Mouse (Mus musculus) MEL (cell line): Measurements from ENCODE around the gene Naa80. TPM values are rescaled to one million over a fixed set of nuclear protein-coding genes. Genes with fewer than 3 reads are reported as not detected.

ENCODE experiments used
- DNase-seq: peaks from one replicate; pipeline ENCODE4 v3.0.0; 2011; ENCODE audit warnings: low read depth, low spot score
- H3K27ac ChIP-seq: 2 replicates; pipeline ENCODE4 v1.5.1; 2012; ENCODE audit warnings: low read depth, mild to moderate bottlenecking, control low read depth, low read length, moderate library complexity; ENCODE audit not compliant: control insufficient read depth
- H3K27me3 ChIP-seq, 2 experiments: fragments of 150-350 bp in 1 of 2; sonication (generic) in 1 of 2; 2 replicates each; pipeline ENCODE4 v1.6.1; 2012; ENCODE audit warnings: low read length in 2 of 2, mild to moderate bottlenecking in 2 of 2, improper control_type of control experiment in 1 of 2, moderate library complexity in 1 of 2; ENCODE audit not compliant: insufficient read depth in 2 of 2, control insufficient read depth in 1 of 2
- H3K36me3 ChIP-seq, 2 experiments: 2 replicates each; pipeline ENCODE4 v1.6.1; 2012 to 2014; ENCODE audit warnings: low read length in 2 of 2, improper control_type of control experiment in 1 of 2, inconsistent platforms in 1 of 2, mild to moderate bottlenecking in 1 of 2; ENCODE audit not compliant: insufficient read depth in 2 of 2, control insufficient read depth in 1 of 2
- H3K4me1 ChIP-seq, 2 experiments: fragments of 150-350 bp in 1 of 2; sonication (generic) in 1 of 2; 2 replicates each; pipeline ENCODE4 v1.6.1; 2012; ENCODE audit warnings: low read length in 2 of 2, improper control_type of control experiment in 1 of 2, mild to moderate bottlenecking in 1 of 2; ENCODE audit not compliant: insufficient read depth in 2 of 2, control insufficient read depth in 1 of 2
- H3K4me3 ChIP-seq, 2 experiments: fragments of 150-350 bp in 1 of 2; sonication (generic) in 1 of 2; 2 replicates each; pipeline ENCODE4 v1.5.1; 2012; ENCODE audit warnings: low read depth in 2 of 2, low read length in 2 of 2, mild to moderate bottlenecking in 2 of 2, moderate library complexity in 2 of 2, control low read depth in 1 of 2, improper control_type of control experiment in 1 of 2; ENCODE audit not compliant: control insufficient read depth in 1 of 2, insufficient read depth in 1 of 2
- H3K79me2 ChIP-seq: 2 replicates; pipeline ENCODE4 v1.6.1; 2012; ENCODE audit warnings: mild to moderate bottlenecking, low read length, moderate library complexity; ENCODE audit not compliant: control insufficient read depth, poor library complexity, insufficient read depth
- H3K9ac ChIP-seq: 2 replicates; pipeline ENCODE4 v1.6.1; 2012; ENCODE audit warnings: low read depth, mild to moderate bottlenecking, control low read depth, low read length, moderate library complexity; ENCODE audit not compliant: control insufficient read depth, poor library complexity, severe bottlenecking
- H3K9me3 ChIP-seq: fragments of 150-350 bp; sonication (generic); replicated peaks from 2 replicates; pipeline ENCODE4 v1.6.1; 2012; ENCODE audit warnings: mild to moderate bottlenecking, low read length, improper control_type of control experiment, moderate library complexity; ENCODE audit not compliant: insufficient read depth
- BHLHE40 ChIP-seq: IDR thresholded peaks from 2 replicates; pipeline ENCODE4 v1.6.1; 2012; ENCODE audit warnings: low read depth, mild to moderate bottlenecking, inconsistent platforms, low read length, improper control_type of control experiment, borderline replicate concordance
- JUND ChIP-seq: IDR thresholded peaks from 2 replicates; pipeline ENCODE4 v1.6.1; 2011; ENCODE audit warnings: low read depth, mild to moderate bottlenecking, improper control_type of control experiment, low read length
- KAT2A ChIP-seq: conservative IDR thresholded peaks from 2 replicates; pipeline ENCODE4 v1.6.1; 2012; ENCODE audit warnings: low read depth, low read length, improper control_type of control experiment, inconsistent platforms
- MAZ ChIP-seq: IDR thresholded peaks from 2 replicates; pipeline ENCODE4 v1.6.1; 2012; ENCODE audit warnings: low read depth, mild to moderate bottlenecking, inconsistent platforms, low read length, improper control_type of control experiment
- MEF2A ChIP-seq: IDR thresholded peaks from 2 replicates; pipeline ENCODE4 v1.6.1; 2014; ENCODE audit warnings: low read depth, mild to moderate bottlenecking, inconsistent platforms, low read length, improper control_type of control experiment; ENCODE audit not compliant: poor library complexity, insufficient replicate concordance, severe bottlenecking; ENCODE audit errors: extremely low read depth
- POLR2A ChIP-seq, 2 experiments: IDR thresholded peaks; 2 replicates each; pipeline ENCODE4 v1.6.1; 2011 to 2012; ENCODE audit warnings: low read length in 2 of 2, mild to moderate bottlenecking in 2 of 2, control low read depth in 1 of 2, improper control_type of control experiment in 1 of 2, low read depth in 1 of 2, moderate library complexity in 1 of 2; ENCODE audit not compliant: control insufficient read depth in 1 of 2, insufficient read depth in 1 of 2, poor library complexity in 1 of 2
- POLR2AphosphoS2 ChIP-seq: IDR thresholded peaks from 2 replicates; pipeline ENCODE4 v1.6.1; 2011; ENCODE audit warnings: low read length, improper control_type of control experiment
- POLR2AphosphoS5 ChIP-seq: IDR thresholded peaks from 2 replicates; pipeline ENCODE4 v1.6.1; 2012; ENCODE audit warnings: low read depth, borderline replicate concordance, mild to moderate bottlenecking, inconsistent platforms, low read length, moderate library complexity, mixed read lengths
- RAD21 ChIP-seq: IDR thresholded peaks from 2 replicates; pipeline ENCODE4 v1.6.1; 2011; ENCODE audit warnings: mild to moderate bottlenecking, low read depth, low read length, improper control_type of control experiment
- TAL1 ChIP-seq: IDR thresholded peaks from 2 replicates; pipeline ENCODE4 v1.6.1; 2012; ENCODE audit warnings: mild to moderate bottlenecking, inconsistent platforms, low read length, moderate library complexity, mixed read lengths
- TCF12 ChIP-seq: IDR thresholded peaks from 2 replicates; pipeline ENCODE4 v1.6.1; 2014; ENCODE audit warnings: low read depth, mild to moderate bottlenecking, inconsistent platforms, low read length, improper control_type of control experiment, moderate library complexity
- polyA plus RNA-seq, 2 experiments: library from polyadenylated mRNA; stranded (reverse) in 1 of 2; unstranded in 1 of 2; fragments of >175 nt in 1 of 2; fragments of >200 nt in 1 of 2; gene quantifications; 2 replicates each; pipeline versions ENCODE4 v1.2.1 to v1.2.4; 2012; ENCODE audit warnings: low replicate concordance in 2 of 2, low read depth in 1 of 2; ENCODE audit not compliant: insufficient read length in 2 of 2, insufficient read depth in 1 of 2, missing spikeins in 1 of 2
- total RNA-seq: library from RNA; depleted of rRNA; stranded (reverse); fragments of 300-350 nt; gene quantifications from 2 replicates; pipeline ENCODE4 v1.2.3, GENCODE M21; 2012

Naa80 gene
- total and polyA plus RNA-seq, 3 experiments: 14.3 to 74.0 TPM; not detected in 1

GRCm38 (mm10) chr9:107593101-107593976 lies 14.7 kb downstream of the Naa80 start:
- Histone ChIP-seq H3K36me3 (peaks cover 5 to 17% of the 10 kb centered on the region in 2 experiments; a peak in 3 of 4 replicates), H3K9me3 (no peaks in the 10 kb centered on the region), H3K9ac (no peak overlapping the region), H3K27me3 (no peaks in the 10 kb centered on the region), H3K4me3 (no peak overlapping the region), H3K4me1 (peaks cover 10 to 19% of the 10 kb centered on the region in 2 experiments; a peak in 3 of 4 replicates), H3K27ac (no peak overlapping the region), H3K79me2 (peaks cover 26% of the 10 kb centered on the region)
- no peak for DNase-seq
- TF ChIP-seq TCF12 (no peak), MEF2A (no peak), POLR2A (IDR thresholded peaks at IDR 0.05; ENCODE audit: control insufficient read depth in 1 of 2, insufficient read depth in 1 of 2, low read depth in 1 of 2, low read length in 2 of 2, poor library complexity in 1 of 2) (no peak), KAT2A (no peak), JUND (no peak), BHLHE40 (no peak), MAZ (no peak), POLR2AphosphoS5 (no peak), RAD21 (no peak)

DNA sequence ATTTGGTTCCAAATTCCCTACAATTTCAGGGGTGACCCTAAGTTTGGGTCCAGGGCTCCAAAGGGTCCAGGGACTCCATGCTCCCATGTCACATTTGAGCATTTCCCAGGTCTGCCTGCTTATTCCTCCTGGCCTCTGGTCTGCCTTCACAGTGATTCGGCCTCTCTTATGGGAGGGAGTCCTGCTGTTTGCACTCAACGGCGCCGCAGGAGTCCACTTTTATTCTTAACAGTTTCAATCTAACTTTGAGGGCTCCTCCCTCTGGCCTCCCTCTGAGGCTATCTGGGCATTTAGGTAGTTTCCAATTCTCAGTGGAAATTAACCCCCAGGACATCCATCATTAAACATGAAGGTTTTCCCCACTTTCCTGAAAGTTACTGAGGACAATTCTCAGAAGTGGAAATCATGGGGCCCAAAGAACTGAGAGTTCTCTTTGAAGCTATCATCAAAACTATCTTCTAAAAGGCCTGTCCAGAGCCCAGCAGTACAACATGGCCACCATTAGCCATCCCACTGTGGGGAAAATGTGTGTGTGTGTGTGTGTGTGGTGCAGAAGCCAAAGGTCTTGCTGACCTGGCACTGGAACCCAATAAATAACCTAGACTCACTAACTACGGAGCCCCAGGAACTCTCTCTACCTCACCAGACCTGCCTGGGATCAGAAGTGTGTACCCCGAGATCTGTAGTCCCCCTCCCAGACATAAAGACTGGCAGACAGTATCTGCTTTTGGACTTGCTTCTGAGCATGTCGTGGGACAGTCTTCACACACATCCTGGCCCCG lies 15.8 kb downstream of the Naa80 start:
- no peaks in the 10 kb centered on the region for H3K9me3 ChIP-seq
- H3K27ac ChIP-seq: no peak overlapping the region
- TF ChIP-seq POLR2AphosphoS2 (no peak), TAL1 (no peak), KAT2A (no peak), POLR2A (IDR thresholded peaks at IDR 0.05; ENCODE audit: control insufficient read depth in 1 of 2, insufficient read depth in 1 of 2, low read depth in 1 of 2, low read length in 2 of 2, poor library complexity in 1 of 2) (peak in 1 of 2 experiments; percentile 32; a peak in 1 of 4 replicates)
- no peak overlapping the region for H3K4me3 ChIP-seq
- no peak overlapping the region for H3K9ac ChIP-seq
- peaks cover 7 to 15% of the 10 kb centered on the region in 2 experiments; a peak in 3 of 4 replicates for H3K4me1 ChIP-seq
- peaks cover 5 to 12% of the 10 kb centered on the region in 2 experiments; a peak in 3 of 4 replicates for H3K36me3 ChIP-seq
- H3K27me3 ChIP-seq: no peaks in the 10 kb centered on the region
- peaks cover 16% of the 10 kb centered on the region for H3K79me2 ChIP-seq
- DNase-seq: no peak
